Mouse (Mus musculus): ENCODE measurements at regions not wholly inside any gene's neighbourhood (a gene's known extent, or its start where the extent isn't known, plus 50 kb on each side); places are given as distances from the start of the nearest gene placed in this dataset.

GRCm38 (mm10) chr2:172613891-172614391 lies 64.5 kb downstream of the Tfap2c start:
- ATAC-seq (replicated peaks; ENCODE audit: poor library complexity) = 0 out of 2 replicates have a peak, but pooled peaks have one; percentile 14

GRCm38 (mm10) chr2:172615148-172615547 lies 65.8 kb downstream of the Tfap2c start:
- no peak for ATAC-seq (replicated peaks; ENCODE audit: poor library complexity)

- ATAC-seq (replicated peaks; ENCODE audit: poor library complexity) = no peak
These were observed 66.2 kb downstream of the Tfap2c start for GRCm38 (mm10) chr2:172615582-172615981.

GRCm38 (mm10) chr2:172619168-172619567 lies 69.8 kb downstream of the Tfap2c start:
- no peak for ATAC-seq (replicated peaks; ENCODE audit: poor library complexity)

- no peak for ATAC-seq (replicated peaks; ENCODE audit: poor library complexity)
These were observed 70.6 kb downstream of the Tfap2c start for GRCm38 (mm10) chr2:172620001-172620400.

GRCm38 (mm10) chr2:172623707-172624106 lies 74.3 kb downstream of the Tfap2c start:
- no peak for ATAC-seq (replicated peaks; ENCODE audit: poor library complexity)

- no peak for ATAC-seq (replicated peaks; ENCODE audit: poor library complexity)
These were observed 78.2 kb downstream of the Tfap2c start for GRCm38 (mm10) chr2:172627353-172628306.

- ATAC-seq (replicated peaks; ENCODE audit: poor library complexity) = 0 out of 2 replicates have a peak, but pooled peaks have one; percentile 29
These were observed 80.9 kb downstream of the Tfap2c start for GRCm38 (mm10) chr2:172630333-172630732.

- no peak for ATAC-seq (replicated peaks; ENCODE audit: poor library complexity)
These were observed 93.2 kb downstream of the Tfap2c start for GRCm38 (mm10) chr2:172642616-172643015.

GRCm38 (mm10) chr2:172643860-172644259 lies 94.5 kb downstream of the Tfap2c start:
- no peak for ATAC-seq (replicated peaks; ENCODE audit: poor library complexity)

- no peak for ATAC-seq (replicated peaks; ENCODE audit: poor library complexity)
These were observed 95.1 kb downstream of the Tfap2c start for GRCm38 (mm10) chr2:172644451-172644850.

- peak; percentile 70 for ATAC-seq (replicated peaks; ENCODE audit: poor library complexity)
These were observed 98.7 kb downstream of the Tfap2c start for GRCm38 (mm10) chr2:172648072-172648471.

- ATAC-seq (replicated peaks; ENCODE audit: poor library complexity) = no peak
These were observed 111.1 kb downstream of the Tfap2c start for GRCm38 (mm10) chr2:172660479-172660878.

GRCm38 (mm10) chr2:172660916-172661315 lies 111.5 kb downstream of the Tfap2c start:
- ATAC-seq (replicated peaks; ENCODE audit: poor library complexity) = no peak

GRCm38 (mm10) chr2:172661418-172661980 lies 112.1 kb downstream of the Tfap2c start:
- 0 out of 2 replicates have a peak, but pooled peaks have one; percentile 20 for ATAC-seq (replicated peaks; ENCODE audit: poor library complexity)

GRCm38 (mm10) chr2:172662165-172662564 lies 112.8 kb downstream of the Tfap2c start:
- ATAC-seq (replicated peaks; ENCODE audit: poor library complexity) = no peak

GRCm38 (mm10) chr2:172663681-172664080 lies 114.3 kb downstream of the Tfap2c start:
- ATAC-seq (replicated peaks; ENCODE audit: poor library complexity) = no peak

GRCm38 (mm10) chr2:172673081-172673480 lies 123.7 kb downstream of the Tfap2c start:
- ATAC-seq (replicated peaks; ENCODE audit: poor library complexity) = no peak

- no peak for ATAC-seq (replicated peaks; ENCODE audit: poor library complexity)
These were observed 125.2 kb downstream of the Tfap2c start for GRCm38 (mm10) chr2:172674641-172675040.

- no peak for ATAC-seq (replicated peaks; ENCODE audit: poor library complexity)
These were observed 125.7 kb downstream of the Tfap2c start for GRCm38 (mm10) chr2:172675081-172675480.

GRCm38 (mm10) chr2:172690196-172690595 lies 140.8 kb downstream of the Tfap2c start:
- ATAC-seq (replicated peaks; ENCODE audit: poor library complexity) = no peak

Measured in megakaryocyte progenitor cell, adult 5-6 weeks (primary cell).